Mouse (Mus musculus): ENCODE measurements around the gene Grik5.
"Not testable (repeated sequence)": the region's sequence is repeated elsewhere in the genome, so short reads cannot be mapped to it uniquely, and the experiment has no call there.

The Grik5 gene

GRCm38 (mm10) chr7:25079496-25080026 lies 7.4 kb upstream of the Grik5 start:
- peak; percentile 38 for DNase-seq

- DNase-seq: no peak
Measured at GRCm38 (mm10) chr7:25077414-25077755, 5.2 kb upstream of the Grik5 start.

GRCm38 (mm10) chr7:25076663-25077413 lies 4.7 kb upstream of the Grik5 start:
- DNase-seq: peak; percentile 98

GRCm38 (mm10) chr7:25076296-25076662 lies 4.1 kb upstream of the Grik5 start:
- DNase-seq: no peak

- no peak for DNase-seq
Measured at GRCm38 (mm10) chr7:25073924-25074323, 1.8 kb upstream of the Grik5 start.

- peak; percentile 56 for DNase-seq
Measured at GRCm38 (mm10) chr7:25072716-25073390, 707 bp upstream of the Grik5 start.

- DNase-seq: no peak
Measured at GRCm38 (mm10) chr7:25068724-25069123, 3.4 kb downstream of the Grik5 start.

GRCm38 (mm10) chr7:25067909-25068656 lies 4.1 kb downstream of the Grik5 start:
- no peak for DNase-seq

GRCm38 (mm10) chr7:25067338-25067737 lies 4.8 kb downstream of the Grik5 start:
- DNase-seq: no peak

- DNase-seq: no peak
Measured at GRCm38 (mm10) chr7:25063900-25064299, 8.2 kb downstream of the Grik5 start.

GRCm38 (mm10) chr7:25063346-25063745 lies 8.8 kb downstream of the Grik5 start:
- DNase-seq: no peak

- no peak for DNase-seq
Measured at GRCm38 (mm10) chr7:25058836-25059235, 13.3 kb downstream of the Grik5 start.

GRCm38 (mm10) chr7:25058394-25058793 lies 13.8 kb downstream of the Grik5 start:
- no peak for DNase-seq

- no peak for DNase-seq
Measured at GRCm38 (mm10) chr7:25057888-25058287, 14.3 kb downstream of the Grik5 start.

- DNase-seq: no peak
Measured at GRCm38 (mm10) chr7:25056951-25057350, 15.2 kb downstream of the Grik5 start.

- DNase-seq: no peak
Measured at GRCm38 (mm10) chr7:25052587-25052986, 19.6 kb downstream of the Grik5 start.

GRCm38 (mm10) chr7:25049295-25049930 lies 22.7 kb downstream of the Grik5 start:
- DNase-seq: no peak

GRCm38 (mm10) chr7:25047363-25047762 lies 24.8 kb downstream of the Grik5 start:
- DNase-seq: no peak

GRCm38 (mm10) chr7:25044599-25044998 lies 27.5 kb downstream of the Grik5 start:
- not testable (repeated sequence) for DNase-seq

- DNase-seq: no peak
Measured at GRCm38 (mm10) chr7:25041921-25042320, 30.2 kb downstream of the Grik5 start.

GRCm38 (mm10) chr7:25035916-25036315 lies 36.2 kb downstream of the Grik5 start:
- DNase-seq: peak; percentile 60

GRCm38 (mm10) chr7:25034796-25035195 lies 37.4 kb downstream of the Grik5 start:
- DNase-seq: no peak

GRCm38 (mm10) chr7:25031528-25031927 lies 40.6 kb downstream of the Grik5 start:
- DNase-seq: no peak
